Mouse (Mus musculus) heart, embryonic 15.5 days (tissue): ENCODE results near the gene C2cd2l. TPM values are rescaled to one million over a fixed set of nuclear protein-coding genes. Genes with fewer than 3 reads are reported as not detected.
A peak's percentile ranks its signal among the peaks of the same experiment; 100 is the strongest.
"Not testable (repeated sequence)": the region's sequence is repeated elsewhere in the genome, so short reads cannot be mapped to it uniquely, and the experiment has no call there.

Experiments
- ATAC-seq: fragments of 200-750 bp; cut with Nextera tagmentation; replicated peaks from 2 replicates; pipeline ENCODE4 v1.8.0; 2017; ENCODE audit warnings: low read depth, moderate TSS enrichment; ENCODE audit not compliant: insufficient number of reproducible peaks, insufficient read depth, low FRiP score
- H3K27ac ChIP-seq: fragments of 300-500 bp; sonication (generic); 2 replicates; pipeline ENCODE4 v1.5.1; 2015; ENCODE audit warnings: mild to moderate bottlenecking, inconsistent platforms
- H3K27me3 ChIP-seq: fragments of 300-500 bp; sonication (generic); 2 replicates; pipeline ENCODE4 v1.6.1; 2015; ENCODE audit warnings: inconsistent platforms
- H3K36me3 ChIP-seq: fragments of 300-500 bp; sonication (generic); 2 replicates; pipeline ENCODE4 v1.6.1; 2015; ENCODE audit warnings: mild to moderate bottlenecking, inconsistent platforms
- H3K4me1 ChIP-seq: fragments of 300-500 bp; sonication (generic); replicated peaks from 2 replicates; pipeline ENCODE4 v1.6.1; 2015; ENCODE audit warnings: inconsistent platforms
- H3K4me2 ChIP-seq: fragments of 300-500 bp; sonication (generic); 2 replicates; pipeline ENCODE4 v1.6.1; 2015; ENCODE audit warnings: inconsistent platforms, mild to moderate bottlenecking, moderate library complexity
- H3K4me3 ChIP-seq: fragments of 300-500 bp; sonication (generic); 2 replicates; pipeline ENCODE4 v1.5.1; 2015; ENCODE audit warnings: mild to moderate bottlenecking, inconsistent platforms
- H3K9ac ChIP-seq: fragments of 300-500 bp; sonication (generic); 2 replicates; pipeline ENCODE4 v1.6.1; 2015; ENCODE audit warnings: mild to moderate bottlenecking, inconsistent platforms
- H3K9me3 ChIP-seq: fragments of 300-500 bp; sonication (generic); replicated peaks from 2 replicates; pipeline ENCODE4 v1.6.1; 2016; ENCODE audit warnings: inconsistent platforms
- WGBS: fragments of 180-500 bp; shearing (Covaris S2); methylation state at CpG from one replicate; pipeline ENCODE4 v1.1.7; 2015; ENCODE audit warnings: mixed read lengths; 5-methylcytosine and 5-hydroxymethylcytosine counted together
- polyA plus RNA-seq: library from polyadenylated mRNA; unstranded; fragments of >200 nt; fragmentation: Nextera tagmentation; extraction: Ambion mirVana; gene quantifications from 2 replicates; pipeline ENCODE4 v1.2.1, GENCODE M21; 2015

C2cd2l gene
- polyA plus RNA-seq, 1 experiment from 2014 or later, result 6.5 TPM

- H3K9ac ChIP-seq, result no peak overlapping the region
- no peak overlapping the region for H3K4me3 ChIP-seq
- ATAC-seq, result no peak
- H3K27ac ChIP-seq, result no peak overlapping the region
- no peaks in the 10 kb centered on the region for H3K27me3 ChIP-seq
- peaks cover 24% of the 10 kb centered on the region for H3K4me1 ChIP-seq
- peaks cover 9% of the 10 kb centered on the region for H3K36me3 ChIP-seq
- no peaks in the 10 kb centered on the region for H3K9me3 ChIP-seq
- 73% methylated on average over 6 of the region's 6 CpGs for WGBS
- H3K4me2 ChIP-seq, result no peak overlapping the region
These were observed 4.1 kb upstream of the C2cd2l start for GRCm38 (mm10) chr9:44324147-44324546.

GRCm38 (mm10) chr9:44323656-44324055, 3.6 kb upstream of the C2cd2l start:
- 84% methylated on average over 3 of the region's 4 CpGs for WGBS
- not testable (repeated sequence) for H3K9ac ChIP-seq

GRCm38 (mm10) chr9:44320799-44321133, 681 bp upstream of the C2cd2l start:
- peak overlapping the region; percentile 40 for H3K9ac ChIP-seq
- 0 out of 2 replicates have a peak, but pooled peaks have one; percentile 3 for ATAC-seq

More at GRCm38 (mm10) chr9:44323656-44324055, 3.6 kb upstream of the C2cd2l start:
- peaks cover 29% of the 10 kb centered on the region for H3K4me1 ChIP-seq
- not testable (repeated sequence) for H3K36me3 ChIP-seq, H3K4me3 ChIP-seq, H3K9me3 ChIP-seq, H3K27me3 ChIP-seq, H3K4me2 ChIP-seq, H3K27ac ChIP-seq, ATAC-seq

GRCm38 (mm10) chr9:44319105-44319886, 789 bp downstream of the C2cd2l start:
- ATAC-seq, result no peak

More at GRCm38 (mm10) chr9:44320799-44321133, 681 bp upstream of the C2cd2l start:
- H3K4me2 ChIP-seq, result peak overlapping the region; percentile 93
- H3K4me3 ChIP-seq, result peak overlapping the region; percentile 80
- H3K27me3 ChIP-seq, result no peaks in the 10 kb centered on the region
- H3K27ac ChIP-seq, result peak overlapping the region; percentile 78
- 13% methylated on average over 6 of the region's 6 CpGs for WGBS
- H3K4me1 ChIP-seq, result peaks cover 33% of the 10 kb centered on the region
- no peaks in the 10 kb centered on the region for H3K9me3 ChIP-seq
- H3K36me3 ChIP-seq, result peaks cover 8% of the 10 kb centered on the region

GRCm38 (mm10) chr9:44318826-44319095, 1.3 kb downstream of the C2cd2l start:
- no peak for ATAC-seq
- Histone ChIP-seq H3K9me3 (no peaks in the 10 kb centered on the region), H3K9ac (peak overlapping the region; percentile 93), H3K27me3 (no peaks in the 10 kb centered on the region), H3K36me3 (peaks cover 27% of the 10 kb centered on the region), H3K27ac (no peak overlapping the region), H3K4me2 (peak overlapping the region; percentile 93), H3K4me1 (peaks cover 30% of the 10 kb centered on the region), H3K4me3 (peak overlapping the region; percentile 80)
- WGBS, result 30% methylated on average over 3 of the region's 3 CpGs

More at GRCm38 (mm10) chr9:44319105-44319886, 789 bp downstream of the C2cd2l start:
- peaks cover 22% of the 10 kb centered on the region for H3K36me3 ChIP-seq
- peak overlapping the region; percentile 80 for H3K4me3 ChIP-seq
- peak overlapping the region; percentile 93 for H3K9ac ChIP-seq
- peak overlapping the region; percentile 93 for H3K4me2 ChIP-seq
- 3% methylated on average over 37 of the region's 37 CpGs for WGBS
- H3K27me3 ChIP-seq, result no peaks in the 10 kb centered on the region
- H3K27ac ChIP-seq, result peak overlapping the region; percentile 78
- peaks cover 30% of the 10 kb centered on the region for H3K4me1 ChIP-seq
- H3K9me3 ChIP-seq, result no peaks in the 10 kb centered on the region

GRCm38 (mm10) chr9:44318076-44318825, 1.8 kb downstream of the C2cd2l start:
- Histone ChIP-seq H3K9ac (peak overlapping the region; percentile 93; the same call in 1 of the 2 replicates), H3K36me3 (peaks cover 32% of the 10 kb centered on the region), H3K4me1 (peaks cover 30% of the 10 kb centered on the region), H3K9me3 (no peaks in the 10 kb centered on the region), H3K27me3 (no peaks in the 10 kb centered on the region), H3K4me2 (peak overlapping the region; percentile 93), H3K27ac (no peak overlapping the region), H3K4me3 (peak overlapping the region; percentile 80)
- WGBS, result 65% methylated on average over 5 of the region's 5 CpGs
- ATAC-seq, result no peak

- no peak overlapping the region for H3K27ac ChIP-seq
- H3K9me3 ChIP-seq, result no peaks in the 10 kb centered on the region
- H3K27me3 ChIP-seq, result no peaks in the 10 kb centered on the region
- ATAC-seq, result no peak
- 64% methylated on average over 4 of the region's 4 CpGs for WGBS
- peaks cover 37% of the 10 kb centered on the region for H3K36me3 ChIP-seq
- H3K4me3 ChIP-seq, result no peak overlapping the region
- H3K4me2 ChIP-seq, result peak overlapping the region; percentile 93; the same call in 1 of the 2 replicates
- H3K4me1 ChIP-seq, result peaks cover 30% of the 10 kb centered on the region
- H3K9ac ChIP-seq, result no peak overlapping the region
These were observed 2.6 kb downstream of the C2cd2l start for GRCm38 (mm10) chr9:44317452-44317851.

GRCm38 (mm10) chr9:44314910-44315309, 5.2 kb downstream of the C2cd2l start:
- ATAC-seq, result no peak
- 91% methylated on average over 18 of the region's 18 CpGs for WGBS

GRCm38 (mm10) chr9:44314257-44314547, 5.9 kb downstream of the C2cd2l start:
- no peak overlapping the region for H3K4me3 ChIP-seq
- no peaks in the 10 kb centered on the region for H3K27me3 ChIP-seq
- H3K9me3 ChIP-seq, result no peaks in the 10 kb centered on the region
- H3K36me3 ChIP-seq, result peaks cover 37% of the 10 kb centered on the region
- H3K9ac ChIP-seq, result no peak overlapping the region
- H3K4me1 ChIP-seq, result peaks cover 30% of the 10 kb centered on the region
- no peak for ATAC-seq
- WGBS, result 72% methylated on average over 4 of the region's 4 CpGs
- H3K4me2 ChIP-seq, result no peak overlapping the region
- no peak overlapping the region for H3K27ac ChIP-seq

More at GRCm38 (mm10) chr9:44314910-44315309, 5.2 kb downstream of the C2cd2l start:
- Histone ChIP-seq H3K9me3 (no peaks in the 10 kb centered on the region), H3K4me3 (no peak overlapping the region), H3K27ac (no peak overlapping the region), H3K4me1 (peaks cover 34% of the 10 kb centered on the region), H3K27me3 (no peaks in the 10 kb centered on the region), H3K36me3 (peaks cover 37% of the 10 kb centered on the region), H3K4me2 (no peak overlapping the region), H3K9ac (no peak overlapping the region)

GRCm38 (mm10) chr9:44313476-44314256, 6.4 kb downstream of the C2cd2l start:
- Histone ChIP-seq H3K27ac (no peak overlapping the region), H3K9me3 (no peaks in the 10 kb centered on the region), H3K9ac (no peak overlapping the region), H3K27me3 (no peaks in the 10 kb centered on the region), H3K4me2 (no peak overlapping the region), H3K4me1 (peaks cover 25% of the 10 kb centered on the region), H3K4me3 (no peak overlapping the region), H3K36me3 (peaks cover 37% of the 10 kb centered on the region)
- WGBS, result 75% methylated on average over 19 of the region's 19 CpGs
- ATAC-seq, result no peak
